Mouse (Mus musculus): ENCODE measurements at regions not wholly inside any gene's neighbourhood (a gene's known extent, or its start where the extent isn't known, plus 50 kb on each side); places are given as distances from the start of the nearest gene placed in this dataset.

DNA sequence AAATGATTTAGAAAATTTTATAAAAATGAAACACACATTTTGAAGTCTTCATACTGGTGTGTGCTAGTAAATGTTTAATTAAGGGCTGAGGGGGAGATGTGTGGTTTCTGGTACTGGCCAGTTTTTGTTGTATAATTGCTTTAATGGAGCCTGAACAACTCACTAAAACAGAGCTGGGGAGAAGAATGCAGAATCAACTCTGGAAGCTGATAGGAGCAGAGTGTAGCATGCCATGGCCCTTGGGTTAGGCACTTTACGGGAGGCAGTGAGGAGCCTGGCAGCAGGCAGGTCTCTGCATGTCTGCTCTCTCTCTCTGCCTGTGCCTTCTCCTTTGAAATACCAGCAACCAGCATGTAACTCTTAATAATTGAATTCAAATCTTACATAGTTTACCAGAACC is 104.9 kb downstream of the Tmem30b start:
- TF ChIP-seq CTCF (IDR thresholded peaks at IDR 0.05) = no peak
- intact Hi-C loops (cut with DNase I) = no loop called here
- no peak overlapping the region for H3K4me3 ChIP-seq
- no peak for DNase-seq
- H3K27ac ChIP-seq = no peak overlapping the region

DNA sequence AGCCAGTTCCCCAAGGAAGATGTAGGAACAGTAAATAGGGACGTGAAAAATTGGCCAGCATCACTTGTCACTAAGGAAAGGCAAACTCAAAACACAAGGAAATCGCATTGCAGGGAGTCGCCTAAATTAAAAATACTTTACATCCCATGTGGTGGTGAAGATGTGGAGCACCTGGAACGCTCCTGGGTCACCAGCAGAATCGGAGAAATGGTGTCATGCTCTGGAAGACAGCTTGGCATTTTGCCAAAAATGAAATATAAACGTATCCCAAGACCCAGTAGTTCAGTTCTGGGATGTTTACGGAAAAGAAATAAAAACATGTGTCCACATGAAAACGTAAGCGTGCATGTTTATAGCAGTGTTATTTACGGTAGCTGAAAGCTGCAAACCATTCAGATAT is 111.5 kb downstream of the Tmem30b start:
- no peak overlapping the region for H3K27ac ChIP-seq
- TF ChIP-seq CTCF (IDR thresholded peaks at IDR 0.05) = no peak
- DNase-seq = no peak
- no peak overlapping the region for H3K4me3 ChIP-seq
- intact Hi-C loops (cut with DNase I) = no loop called here

DNA sequence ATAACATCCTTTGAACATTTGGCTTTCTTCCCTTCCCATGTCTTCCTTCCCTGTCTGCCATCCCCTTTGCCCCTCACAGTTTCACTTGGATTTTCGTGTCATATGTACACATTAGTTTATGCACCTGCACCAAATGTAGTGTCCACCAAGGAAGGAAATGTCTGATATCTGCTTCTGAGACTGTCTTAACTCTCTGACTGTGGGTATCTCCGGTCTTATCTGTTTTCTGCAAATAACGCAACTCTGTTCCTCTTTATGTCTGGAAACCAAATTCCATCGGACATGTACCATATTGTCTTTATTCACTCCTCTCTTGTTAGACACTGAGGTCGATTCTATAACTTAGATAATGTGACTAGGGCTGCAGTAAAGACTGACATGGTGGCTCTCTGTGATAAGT is 113.6 kb downstream of the Tmem30b start:
- no peak for TF ChIP-seq CTCF (IDR thresholded peaks at IDR 0.05)
- Histone ChIP-seq H3K4me3 (no peak overlapping the region), H3K27ac (no peak overlapping the region)
- no peak for DNase-seq
- intact Hi-C loops (cut with DNase I) = no loop called here

DNA sequence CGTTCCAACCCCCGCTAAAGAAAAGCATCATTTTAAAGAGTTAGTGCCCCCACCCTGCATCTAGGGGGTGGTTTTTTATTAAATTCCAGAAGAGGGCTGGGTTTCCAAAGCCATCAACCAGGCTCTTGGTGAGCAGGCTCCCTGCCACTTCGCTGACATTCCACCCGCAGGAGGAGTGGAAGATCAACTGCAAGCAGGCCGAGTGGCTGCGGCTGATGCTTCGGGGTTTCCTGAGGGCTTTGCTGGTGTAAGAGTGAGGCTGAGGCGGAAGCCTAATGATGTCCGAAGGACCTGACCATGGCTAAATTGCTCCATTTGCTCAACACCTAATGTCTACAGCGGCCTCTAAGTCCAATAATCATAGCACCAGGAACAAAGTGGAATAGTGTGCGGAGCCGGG is 118.0 kb downstream of the Tmem30b start:
- no peak overlapping the region for H3K27ac ChIP-seq
- TF ChIP-seq CTCF (IDR thresholded peaks at IDR 0.05) = no peak
- intact Hi-C loops (cut with DNase I) = no loop called here
- peak overlapping the region; percentile 50 for H3K4me3 ChIP-seq
- no peak for DNase-seq

DNA sequence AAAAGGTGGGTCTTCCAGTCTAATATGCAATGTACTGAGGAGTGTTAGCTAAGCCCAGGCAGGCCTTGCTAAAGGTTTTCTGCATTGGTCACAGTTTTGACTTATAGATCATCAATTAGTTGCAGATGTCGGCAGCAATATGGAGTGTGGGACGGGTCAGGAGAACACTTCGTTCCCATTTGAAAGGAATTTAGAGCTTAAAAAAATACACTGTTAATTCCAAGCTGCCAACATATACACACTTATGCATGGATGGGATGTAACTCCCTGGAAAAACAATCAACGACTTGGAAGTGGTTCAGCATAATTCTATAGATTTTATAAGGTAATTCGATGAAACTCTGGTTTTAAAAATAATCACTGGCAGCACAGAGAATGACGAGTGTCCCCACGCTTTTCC is 121.4 kb downstream of the Tmem30b start:
- intact Hi-C loops (cut with DNase I) = no loop called here
- TF ChIP-seq CTCF (IDR thresholded peaks at IDR 0.05) = no peak
- H3K27ac ChIP-seq = no peak overlapping the region
- H3K4me3 ChIP-seq = no peak overlapping the region
- DNase-seq = no peak

DNA sequence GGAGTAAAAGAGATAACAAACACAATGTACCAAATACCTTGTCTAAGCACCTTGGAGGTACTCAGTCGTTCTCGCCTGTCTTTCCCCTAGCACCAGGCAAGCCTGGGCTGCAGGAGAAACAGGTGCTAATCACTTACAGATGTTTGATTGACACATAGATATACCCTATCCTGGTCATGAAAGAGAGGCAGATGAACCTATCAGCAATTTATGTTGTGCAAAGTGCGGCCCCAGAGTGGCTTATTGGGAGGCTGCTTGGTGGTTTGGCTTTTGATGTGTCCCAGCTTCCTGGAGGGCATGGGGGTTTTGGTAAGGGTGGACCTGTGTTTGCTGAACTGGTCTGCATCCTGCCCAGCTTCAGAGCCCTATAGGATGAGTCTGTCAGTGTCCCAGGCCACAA is 129.1 kb downstream of the Tmem30b start:
- intact Hi-C loops (cut with DNase I) = loop anchor here (5.0 kb wide), 1 partner anchor 35 kb away; no protein-coding TSS in a partner anchor
- Histone ChIP-seq H3K4me3 (no peak overlapping the region), H3K27ac (no peak overlapping the region)
- TF ChIP-seq CTCF (IDR thresholded peaks at IDR 0.05) = no peak
- DNase-seq = no peak

DNA sequence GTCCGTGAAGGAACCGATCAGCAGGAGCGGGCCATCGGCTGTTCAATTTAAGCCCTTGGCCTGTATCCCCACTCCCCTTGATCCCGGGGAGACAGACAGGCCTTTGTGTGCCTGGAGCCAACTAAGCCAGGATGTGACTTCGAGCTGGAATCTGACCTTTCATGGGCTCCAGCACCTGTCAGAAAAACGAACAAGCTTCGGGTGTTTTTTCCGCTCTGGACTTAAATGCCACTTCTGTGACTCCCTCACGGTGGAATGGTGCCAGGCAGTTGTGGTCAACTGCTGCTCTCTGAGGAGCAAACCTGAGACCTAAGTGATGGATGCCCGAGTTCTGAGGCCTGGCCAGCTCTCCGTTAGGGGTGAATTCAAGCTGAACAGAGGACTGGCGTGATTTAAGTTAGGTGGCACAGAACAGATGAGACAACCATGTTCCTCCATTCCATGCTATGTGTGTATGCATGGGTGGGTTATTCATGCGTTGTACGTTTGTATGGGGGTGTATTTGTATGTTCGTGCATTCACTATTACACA is 129.8 kb downstream of the Tmem30b start:
- Histone ChIP-seq H3K27ac (peak overlapping the region; percentile 70), H3K4me3 (no peak overlapping the region)
- intact Hi-C loops (cut with DNase I) = loop anchor here (5.0 kb wide), 1 partner anchor 36 kb away; no protein-coding TSS in a partner anchor
- TF ChIP-seq CTCF (IDR thresholded peaks at IDR 0.05) = no peak
- DNase-seq = peak; percentile 67

DNA sequence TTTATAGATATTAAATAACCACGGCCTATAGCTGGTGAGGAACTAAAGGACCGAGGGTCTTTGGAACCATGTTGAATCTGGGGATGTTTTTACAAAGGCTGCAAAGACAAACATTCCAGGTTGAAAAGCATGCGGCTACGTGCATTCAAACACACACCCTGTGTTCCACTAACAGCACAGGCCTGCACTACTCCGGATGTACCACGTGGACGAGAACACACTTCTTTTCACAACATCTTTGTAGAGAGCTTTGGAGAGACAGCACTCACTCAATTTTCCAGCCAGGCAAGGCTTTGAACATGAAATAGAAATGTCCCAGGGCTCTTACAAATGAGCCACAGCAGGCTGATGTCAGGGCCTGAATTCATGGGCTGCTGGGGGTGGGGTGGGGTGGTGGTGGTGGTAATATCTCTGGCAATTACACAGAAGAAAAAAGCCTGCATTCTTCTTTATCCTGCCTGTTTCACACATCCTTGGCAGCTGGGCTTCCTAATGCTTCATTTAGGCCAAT is 129.3 kb downstream of the Slc38a6 start:
- no peak for TF ChIP-seq CTCF (IDR thresholded peaks at IDR 0.05)
- intact Hi-C loops (cut with DNase I) = loop anchor here (5.0 kb wide), 1 partner anchor 36 kb away; no protein-coding TSS in a partner anchor
- H3K4me3 ChIP-seq = no peak overlapping the region
- no peak for DNase-seq
- peak overlapping the region; percentile 70 for H3K27ac ChIP-seq

DNA sequence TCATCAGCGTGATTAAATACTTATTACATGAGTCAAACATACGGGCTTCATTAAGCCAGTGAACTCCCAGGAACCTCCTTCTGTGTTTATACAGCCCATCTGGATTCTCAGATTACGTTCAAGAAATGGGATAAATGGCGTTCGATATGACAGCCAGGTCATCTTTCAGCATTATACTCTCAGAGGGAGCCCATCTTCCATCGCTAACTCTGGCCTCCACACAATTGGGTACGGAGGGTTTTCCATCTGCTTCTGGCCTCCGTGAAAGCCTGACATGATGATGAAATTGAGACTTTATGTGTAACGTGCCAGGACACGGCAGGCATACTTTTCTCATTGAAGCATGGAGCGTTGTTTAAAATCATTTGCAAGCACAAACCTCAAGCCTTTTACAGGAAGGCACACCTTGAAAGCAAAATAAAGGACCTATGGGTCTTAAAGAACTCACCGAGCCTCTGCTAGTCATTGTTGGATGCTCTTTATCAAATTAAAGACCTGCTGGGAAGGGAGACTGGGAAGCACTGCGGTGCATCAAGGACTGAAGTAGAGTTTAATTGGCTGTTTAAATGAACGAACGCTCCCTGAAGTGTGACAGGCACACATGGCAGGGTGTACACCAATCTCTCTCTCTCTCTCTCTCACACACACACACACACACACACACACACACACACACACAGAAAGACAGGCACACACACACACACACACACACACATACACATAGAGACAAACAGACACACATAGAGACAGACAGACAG is 127.0 kb downstream of the Slc38a6 start:
- DNase-seq = no peak
- H3K4me3 ChIP-seq = no peak overlapping the region; the same call in 1 of the 2 replicates
- intact Hi-C loops (cut with DNase I) = loop anchor here (5.0 kb wide), 1 partner anchor 301 kb away; the partner anchor contains the start of gene Six4
- peak overlapping the region; percentile 75 for H3K27ac ChIP-seq
- no peak for TF ChIP-seq CTCF (IDR thresholded peaks at IDR 0.05)

DNA sequence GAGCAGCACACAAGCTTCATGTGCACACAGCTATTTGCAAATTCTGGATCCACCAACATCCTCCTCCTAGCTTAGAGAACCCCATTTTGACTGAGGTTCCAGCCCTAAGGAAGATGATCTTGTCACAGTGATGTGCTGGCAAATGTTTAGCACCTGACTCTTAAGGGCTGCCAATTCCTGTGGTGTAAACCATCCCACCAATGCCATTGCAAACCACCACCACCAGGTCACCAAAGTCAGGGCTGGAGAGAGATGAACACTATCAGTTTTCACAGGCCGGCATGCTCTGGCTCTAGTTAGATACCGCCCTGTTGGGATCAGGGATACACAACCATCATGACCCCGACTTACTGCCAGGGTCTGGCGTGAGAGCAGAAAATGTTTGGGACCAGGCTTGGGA is 125.9 kb downstream of the Slc38a6 start:
- DNase-seq = peak; percentile 47
- Histone ChIP-seq H3K27ac (peak overlapping the region; percentile 75), H3K4me3 (no peak overlapping the region)
- intact Hi-C loops (cut with DNase I) = loop anchor here (5.0 kb wide), 1 partner anchor 300 kb away; the partner anchor contains the start of gene Six4
- TF ChIP-seq CTCF (IDR thresholded peaks at IDR 0.05) = no peak

DNA sequence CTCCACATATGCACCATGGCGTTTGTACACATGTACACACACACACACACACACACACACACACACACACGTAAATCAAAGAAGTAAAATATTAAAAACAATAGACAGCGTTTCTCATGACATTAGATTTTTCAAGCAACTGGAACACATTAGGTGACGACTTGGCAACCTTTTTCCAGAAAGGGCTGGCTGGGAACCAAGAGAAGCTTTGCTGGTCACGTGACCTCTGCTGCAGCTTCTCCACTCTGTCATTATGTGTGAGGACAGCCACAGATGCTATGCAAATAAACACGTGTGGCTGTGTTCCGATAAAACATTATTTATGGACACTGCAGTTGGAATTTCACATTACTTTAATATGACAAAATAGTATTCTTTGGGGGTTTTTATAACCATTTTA is 124.3 kb downstream of the Slc38a6 start:
- Histone ChIP-seq H3K27ac (peak overlapping the region; percentile 20; the same call in 1 of the 2 replicates), H3K4me3 (no peak overlapping the region)
- DNase-seq = peak; percentile 63
- intact Hi-C loops (cut with DNase I) = loop anchor here (5.0 kb wide), 1 partner anchor 299 kb away; the partner anchor contains the start of gene Six4
- TF ChIP-seq CTCF (IDR thresholded peaks at IDR 0.05) = no peak

DNA sequence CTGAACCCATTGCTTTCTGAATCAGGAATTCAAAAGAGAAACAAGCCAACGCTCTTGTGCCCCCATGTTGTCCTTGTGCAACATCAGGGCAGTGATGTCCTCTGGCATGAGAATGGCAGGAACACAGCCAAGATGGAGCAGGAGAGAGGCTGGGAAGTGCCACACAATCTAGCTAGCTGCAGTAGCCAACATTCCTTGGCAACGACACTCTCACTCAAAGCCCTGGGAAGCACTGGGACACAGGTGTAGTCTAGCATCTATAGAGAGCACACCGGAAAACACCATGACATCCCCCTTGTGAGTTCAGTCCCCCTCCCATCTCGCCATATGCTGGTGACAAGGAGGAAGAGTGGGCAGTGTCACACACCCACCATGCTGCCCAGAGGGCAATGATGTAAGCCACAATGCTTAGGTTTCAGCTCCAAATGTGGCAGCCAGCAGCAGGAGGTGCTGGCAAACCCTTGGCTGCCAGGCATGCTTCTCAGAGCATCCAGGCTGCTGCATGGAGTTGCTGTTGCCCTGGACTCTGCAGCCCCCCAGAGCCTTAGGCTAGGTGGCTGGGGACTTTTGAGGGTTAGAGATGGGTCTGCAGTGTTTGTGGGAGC is 123.0 kb downstream of the Slc38a6 start:
- Histone ChIP-seq H3K27ac (peak overlapping the region; percentile 99), H3K4me3 (peak overlapping the region; percentile 26)
- intact Hi-C loops (cut with DNase I) = loop anchor here (5.0 kb wide), 2 partner anchors 202 to 297 kb away; partner anchors contain the start of gene Six4
- TF ChIP-seq CTCF (IDR thresholded peaks at IDR 0.05) = no peak
- peak; percentile 87 for DNase-seq

DNA sequence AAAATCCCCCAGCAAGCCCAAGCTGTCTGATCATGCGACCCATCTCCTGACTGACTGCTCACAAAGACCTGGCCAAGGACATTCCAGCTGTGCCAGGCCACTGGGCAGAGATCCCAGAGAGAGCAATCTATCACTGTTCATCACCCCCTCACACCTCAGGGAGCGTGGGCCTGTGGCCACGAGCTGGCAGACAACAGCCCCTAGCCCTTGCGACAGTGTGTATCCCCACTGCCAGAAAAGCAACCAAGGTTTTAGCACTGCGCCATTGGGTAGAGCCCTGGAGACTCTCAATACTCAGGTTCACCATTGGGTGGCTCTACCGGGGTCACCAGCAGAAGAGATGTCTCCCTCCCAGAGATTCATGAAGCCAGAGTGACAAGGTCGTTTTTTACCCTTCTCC is 122.0 kb downstream of the Slc38a6 start:
- TF ChIP-seq CTCF (IDR thresholded peaks at IDR 0.05) = peak; percentile 56
- Histone ChIP-seq H3K4me3 (peak overlapping the region; percentile 26; the same call in 1 of the 2 replicates), H3K27ac (peak overlapping the region; percentile 99)
- DNase-seq = peak; percentile 95
- intact Hi-C loops (cut with DNase I) = loop anchor here (5.0 kb wide), 1 partner anchor 201 kb away; no protein-coding TSS in a partner anchor
